ENCODE assay signal across 7 mouse cellular contexts in the genomic region with DNA sequence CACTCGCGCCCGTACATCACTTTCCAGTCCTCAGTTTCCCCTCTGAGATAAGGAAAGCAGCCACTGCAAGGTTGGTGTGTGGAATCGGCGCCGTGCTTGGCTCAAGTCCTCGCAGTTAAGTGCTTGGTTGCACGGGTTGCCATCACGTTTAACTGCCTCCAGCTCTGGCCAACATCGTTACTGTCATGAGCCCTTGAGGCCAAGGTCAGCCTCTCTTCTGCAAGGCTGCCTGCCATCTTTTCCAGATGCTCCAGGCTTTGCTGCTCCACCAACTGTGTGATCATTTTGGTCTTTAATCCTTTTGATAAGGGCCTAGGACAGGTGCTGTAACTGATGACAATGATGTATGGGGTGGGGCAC. TPM values are rescaled to one million over a fixed set of nuclear protein-coding genes. Genes with fewer than 3 reads are reported as not detected.
DNase-seq lines count a peak whose midpoint lies in the region; ATAC-seq lines count a peak whose summit lies in the region.

No protein-coding gene starts in this region.

- no peak for DNase-seq in lung, postnatal 10 days
- no peak for DNase-seq in cerebellum, adult 18-20 months
- no peak for DNase-seq in frontal cortex, postnatal 14 days (ENCODE audit: low spot score in 2 of 2)

- under 1% methylated on average over 10 of the region's 10 CpGs for WGBS in lung, embryonic 16.5 days
- WGBS in embryonic facial prominence, embryonic 13.5 days = 4% methylated on average over 10 of the region's 10 CpGs
- 4% methylated on average over 10 of the region's 10 CpGs for WGBS in limb, embryonic 12.5 days
- WGBS in stomach, embryonic 15.5 days = 3% methylated on average over 10 of the region's 10 CpGs

- no peaks in the 10 kb centered on the region for H3K27me3 ChIP-seq in lung, embryonic 16.5 days (ENCODE audit: control insufficient read depth, insufficient read depth, low read depth, low read length)
- H3K27me3 ChIP-seq in embryonic facial prominence, embryonic 13.5 days = peaks cover 5% of the 10 kb centered on the region
- peaks cover 6% of the 10 kb centered on the region for H3K27me3 ChIP-seq in limb, embryonic 12.5 days
- H3K27me3 ChIP-seq in stomach, embryonic 15.5 days (replicated peaks) = no peaks in the 10 kb centered on the region

- no peaks in the 10 kb centered on the region for H3K9me3 ChIP-seq in lung, embryonic 16.5 days (ENCODE audit: control insufficient read depth, low read length)
- H3K9me3 ChIP-seq in embryonic facial prominence, embryonic 13.5 days = no peaks in the 10 kb centered on the region
- no peaks in the 10 kb centered on the region for H3K9me3 ChIP-seq in limb, embryonic 12.5 days
- H3K9me3 ChIP-seq in stomach, embryonic 15.5 days = no peaks in the 10 kb centered on the region

- peak overlapping the region; percentile 94 for H3K4me3 ChIP-seq in lung, embryonic 16.5 days (ENCODE audit: low read length)
- H3K4me3 ChIP-seq in embryonic facial prominence, embryonic 13.5 days = peak overlapping the region; percentile 81
- peak overlapping the region; percentile 81 for H3K4me3 ChIP-seq in limb, embryonic 12.5 days (replicated peaks)
- peak overlapping the region; percentile 87 for H3K4me3 ChIP-seq in stomach, embryonic 15.5 days (replicated peaks)

- peak overlapping the region; percentile 92 for H3K9ac ChIP-seq in lung, embryonic 16.5 days (ENCODE audit: low read length)
- peak overlapping the region; percentile 94 for H3K9ac ChIP-seq in embryonic facial prominence, embryonic 13.5 days
- peak overlapping the region; percentile 81 for H3K9ac ChIP-seq in limb, embryonic 12.5 days (replicated peaks)
- H3K9ac ChIP-seq in stomach, embryonic 15.5 days = peak overlapping the region; percentile 83

- H3K36me3 ChIP-seq in lung, embryonic 16.5 days (ENCODE audit: control insufficient read depth, insufficient read depth, low read length) = peaks cover 4% of the 10 kb centered on the region
- peaks cover 18% of the 10 kb centered on the region for H3K36me3 ChIP-seq in embryonic facial prominence, embryonic 13.5 days
- H3K36me3 ChIP-seq in limb, embryonic 12.5 days = peaks cover 27% of the 10 kb centered on the region
- peaks cover 4% of the 10 kb centered on the region for H3K36me3 ChIP-seq in stomach, embryonic 15.5 days

- H3K27ac ChIP-seq in lung, embryonic 16.5 days (ENCODE audit: low read length) = peak overlapping the region; percentile 80
- peak overlapping the region; percentile 87 for H3K27ac ChIP-seq in embryonic facial prominence, embryonic 13.5 days
- peak overlapping the region; percentile 76; the same call in 1 of the 2 replicates for H3K27ac ChIP-seq in limb, embryonic 12.5 days
- H3K27ac ChIP-seq in stomach, embryonic 15.5 days = peak overlapping the region; percentile 77; the same call in 1 of the 2 replicates

- ATAC-seq in lung, embryonic 16.5 days (ENCODE audit: low read depth) = no peak
- ATAC-seq in embryonic facial prominence, embryonic 13.5 days (ENCODE audit: insufficient number of reproducible peaks, insufficient read depth, low FRiP score, low TSS enrichment, low read depth) = no peak
- ATAC-seq in limb, embryonic 12.5 days (ENCODE audit: insufficient number of reproducible peaks, insufficient read depth, low FRiP score, low TSS enrichment, low read depth) = no peak
- no peak for ATAC-seq in stomach, embryonic 15.5 days (ENCODE audit: insufficient read depth, low FRiP score, low read depth)

- H3K4me1 ChIP-seq in lung, embryonic 16.5 days (replicated peaks; ENCODE audit: control insufficient read depth, insufficient read depth, low read length) = peaks cover 15% of the 10 kb centered on the region
- peaks cover 31% of the 10 kb centered on the region for H3K4me1 ChIP-seq in embryonic facial prominence, embryonic 13.5 days
- peaks cover 20% of the 10 kb centered on the region for H3K4me1 ChIP-seq in limb, embryonic 12.5 days (replicated peaks)
- H3K4me1 ChIP-seq in stomach, embryonic 15.5 days = peaks cover 11% of the 10 kb centered on the region

- peak overlapping the region; percentile 95 for H3K4me2 ChIP-seq in lung, embryonic 16.5 days (ENCODE audit: low read depth, low read length)
- H3K4me2 ChIP-seq in embryonic facial prominence, embryonic 13.5 days = peak overlapping the region; percentile 96
- H3K4me2 ChIP-seq in limb, embryonic 12.5 days = peak overlapping the region; percentile 87
- peak overlapping the region; percentile 86 for H3K4me2 ChIP-seq in stomach, embryonic 15.5 days

RNA-seq across cellular contexts. Expression of a gene that starts 0.7 kb away (rescaled TPM):
- 76.4 and 76.6 TPM in 2 replicates for polyA plus RNA-seq in lung, embryonic 16.5 days (2015; fragmentation: Nextera tagmentation; extraction: Ambion mirVana)
- 94.9 and 105 TPM in 2 replicates for polyA plus RNA-seq in embryonic facial prominence, embryonic 13.5 days (2015; fragmentation: Nextera tagmentation; extraction: Ambion mirVana)
- polyA plus RNA-seq in limb, embryonic 12.5 days (2016; fragmentation: Nextera tagmentation; extraction: Ambion mirVana) = 103 and 108 TPM in 2 replicates
- polyA plus RNA-seq in stomach, embryonic 15.5 days (2015; fragmentation: Nextera tagmentation; extraction: Ambion mirVana) = 78.8 and 82.3 TPM in 2 replicates

RNA-seq across cellular contexts. Expression of a gene that starts 4.8 kb away (rescaled TPM):
- polyA plus RNA-seq in lung, embryonic 16.5 days (2015; fragmentation: Nextera tagmentation; extraction: Ambion mirVana) = 3.7 and 4.2 TPM in 2 replicates
- 2.8 and 2.9 TPM in 2 replicates for polyA plus RNA-seq in embryonic facial prominence, embryonic 13.5 days (2015; fragmentation: Nextera tagmentation; extraction: Ambion mirVana)
- 3.1 and 5.4 TPM in 2 replicates for polyA plus RNA-seq in limb, embryonic 12.5 days (2016; fragmentation: Nextera tagmentation; extraction: Ambion mirVana)
- 2.8 and 2.9 TPM in 2 replicates for polyA plus RNA-seq in stomach, embryonic 15.5 days (2015; fragmentation: Nextera tagmentation; extraction: Ambion mirVana)

RNA-seq across cellular contexts. Expression of a gene that starts 21.9 kb away (rescaled TPM):
- 32.7 and 33.5 TPM in 2 replicates for polyA plus RNA-seq in lung, embryonic 16.5 days (2015; fragmentation: Nextera tagmentation; extraction: Ambion mirVana)
- polyA plus RNA-seq in embryonic facial prominence, embryonic 13.5 days (2015; fragmentation: Nextera tagmentation; extraction: Ambion mirVana) = 39.5 and 47.3 TPM in 2 replicates
- 44.9 and 47.4 TPM in 2 replicates for polyA plus RNA-seq in limb, embryonic 12.5 days (2016; fragmentation: Nextera tagmentation; extraction: Ambion mirVana)
- polyA plus RNA-seq in stomach, embryonic 15.5 days (2015; fragmentation: Nextera tagmentation; extraction: Ambion mirVana) = 29.5 and 30.1 TPM in 2 replicates

RNA-seq across cellular contexts. Expression of a gene that starts 26.5 kb away (rescaled TPM):
- polyA plus RNA-seq in lung, embryonic 16.5 days (2015; fragmentation: Nextera tagmentation; extraction: Ambion mirVana) = 7.2 and 9.4 TPM in 2 replicates
- polyA plus RNA-seq in embryonic facial prominence, embryonic 13.5 days (2015; fragmentation: Nextera tagmentation; extraction: Ambion mirVana) = 103 and 107 TPM in 2 replicates
- polyA plus RNA-seq in limb, embryonic 12.5 days (2016; fragmentation: Nextera tagmentation; extraction: Ambion mirVana) = 194 and 201 TPM in 2 replicates
- 3.8 and 4.3 TPM in 2 replicates for polyA plus RNA-seq in stomach, embryonic 15.5 days (2015; fragmentation: Nextera tagmentation; extraction: Ambion mirVana)
